Mouse (Mus musculus) thymus, adult 2 months (tissue): ENCODE data around the gene Phtf2. TPM values are rescaled to one million over a fixed set of nuclear protein-coding genes. Genes with fewer than 3 reads are reported as not detected.

Experiments used
- DNase-seq: peaks from one replicate; pipeline ENCODE4 v3.0.0; 2021
- H3K27ac ChIP-seq: fragments of 200-500 bp; 2 replicates; pipeline ENCODE4 v1.5.1; 2012; ENCODE audit warnings: low read length, control low read depth; ENCODE audit not compliant: control insufficient read depth, insufficient read depth
- H3K27me3 ChIP-seq: fragments of 200-500 bp; 2 replicates; pipeline ENCODE4 v1.6.1; 2012; ENCODE audit warnings: mild to moderate bottlenecking, low read length, moderate library complexity, mixed read lengths; ENCODE audit not compliant: control insufficient read depth, insufficient read depth
- H3K36me3 ChIP-seq: fragments of 200-500 bp; 2 replicates; pipeline ENCODE4 v1.6.1; 2012; ENCODE audit warnings: mild to moderate bottlenecking, low read length, moderate library complexity; ENCODE audit not compliant: control insufficient read depth, insufficient read depth
- H3K4me1 ChIP-seq: fragments of 200-500 bp; replicated peaks from 2 replicates; pipeline ENCODE4 v1.6.1; 2012; ENCODE audit warnings: low read length; ENCODE audit not compliant: control insufficient read depth, insufficient read depth
- H3K4me3 ChIP-seq: fragments of 200-500 bp; 2 replicates; pipeline ENCODE4 v1.5.1; 2012; ENCODE audit warnings: mild to moderate bottlenecking, low read length, control low read depth, moderate library complexity; ENCODE audit not compliant: control insufficient read depth, insufficient read depth
- CTCF ChIP-seq: fragments of 200-500 bp; IDR thresholded peaks from 2 replicates; pipeline ENCODE4 v1.5.1; 2012; ENCODE audit warnings: mild to moderate bottlenecking, control low read depth, low read length, moderate library complexity, borderline replicate concordance; ENCODE audit not compliant: control insufficient read depth, poor library complexity, insufficient read depth; ENCODE audit errors: extremely low read depth
- POLR2A ChIP-seq: fragments of 200-500 bp; IDR thresholded peaks from 2 replicates; pipeline ENCODE4 v1.6.1; 2012; ENCODE audit warnings: mild to moderate bottlenecking, low read length, control low read depth, moderate library complexity; ENCODE audit not compliant: control insufficient read depth, poor library complexity, insufficient read depth; ENCODE audit errors: extremely low read depth
- WGBS: fragments of 180-500 bp; shearing (Covaris S2); methylation state at CpG from one replicate; pipeline ENCODE4 v1.1.7; 2018; 5-methylcytosine and 5-hydroxymethylcytosine counted together
- polyA plus RNA-seq: library from polyadenylated mRNA; depleted of rRNA; stranded (reverse); fragments of >200 nt; gene quantifications from 2 replicates; pipeline ENCODE4 v1.2.3, GENCODE M21; 2012

Gene Phtf2
- polyA plus RNA-seq, 1 experiment = 4.5 TPM

DNA sequence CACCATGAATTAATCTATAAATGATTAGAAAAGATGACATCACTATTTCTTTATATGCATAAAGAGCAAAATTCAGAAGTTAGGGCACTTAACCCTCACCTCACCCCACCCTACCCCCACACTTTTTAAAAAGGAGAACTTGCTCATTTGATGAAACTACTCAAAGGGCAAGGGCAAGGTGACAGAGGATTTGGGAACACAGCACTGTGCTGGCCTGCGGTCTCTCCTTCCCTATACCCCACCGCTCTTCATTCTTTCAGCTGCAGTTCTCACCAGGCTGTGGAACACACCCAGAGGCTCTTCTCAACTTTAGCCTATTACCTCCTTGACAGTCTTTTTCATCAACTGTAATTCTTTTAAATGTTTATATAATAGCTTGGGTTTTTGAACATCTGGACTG lies 34.9 kb downstream of the Phtf2 start:
- H3K4me3 ChIP-seq = no peak overlapping the region
- H3K27ac ChIP-seq = no peak overlapping the region
- TF ChIP-seq POLR2A (no peak), CTCF (no peak)
- H3K27me3 ChIP-seq = no peaks in the 10 kb centered on the region
- WGBS = 69% methylated on average over 2 of the region's 2 CpGs
- no peak for DNase-seq
- no peaks in the 10 kb centered on the region for H3K4me1 ChIP-seq
- no peaks in the 10 kb centered on the region for H3K36me3 ChIP-seq

DNA sequence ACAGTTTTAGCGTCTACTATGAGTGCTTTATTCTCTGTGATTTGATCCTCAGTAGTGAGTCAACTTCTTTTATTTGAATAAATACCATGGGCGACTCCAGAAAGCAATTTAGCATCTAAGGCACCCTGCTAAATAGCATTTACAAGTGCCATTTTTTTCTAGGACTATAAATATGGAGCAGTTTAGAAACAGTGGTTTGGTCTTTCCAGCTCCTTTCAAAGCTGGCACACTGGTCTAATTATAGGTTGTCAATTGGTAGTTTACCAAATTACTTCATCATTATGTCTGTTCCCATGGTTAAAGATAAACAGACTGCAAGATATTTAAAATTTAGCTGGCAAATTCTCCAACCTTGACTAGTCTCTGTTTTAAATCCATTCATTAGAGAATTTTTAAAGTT lies 38.1 kb downstream of the Phtf2 start:
- Histone ChIP-seq H3K4me1 (no peaks in the 10 kb centered on the region), H3K27me3 (no peaks in the 10 kb centered on the region), H3K4me3 (no peak overlapping the region), H3K27ac (no peak overlapping the region), H3K36me3 (no peaks in the 10 kb centered on the region)
- WGBS = 94% methylated on average over 2 of the region's 2 CpGs
- DNase-seq = no peak
- no peak for TF ChIP-seq CTCF
- no peak for TF ChIP-seq POLR2A

DNA sequence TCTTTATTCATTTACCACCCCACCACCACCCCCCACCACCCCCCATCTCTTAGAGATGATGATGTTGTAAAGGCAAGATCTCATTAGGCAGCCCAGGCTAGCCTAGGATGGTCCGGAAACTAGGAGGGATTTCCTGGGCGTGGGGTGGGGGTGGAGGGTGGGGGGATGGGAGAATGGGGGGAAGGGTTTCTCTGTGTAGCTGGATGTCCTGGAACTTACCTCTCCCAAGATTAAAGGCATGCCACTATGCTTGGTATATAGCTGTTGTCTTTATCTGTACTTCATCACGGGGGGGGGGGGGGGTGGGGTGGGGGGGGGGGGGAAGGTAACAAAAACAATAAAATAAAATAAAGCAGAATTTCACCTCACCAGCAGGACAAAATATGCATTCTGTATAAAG lies 38.5 kb downstream of the Phtf2 start:
- H3K4me3 ChIP-seq = no peak overlapping the region
- no peaks in the 10 kb centered on the region for H3K36me3 ChIP-seq
- H3K27me3 ChIP-seq = no peaks in the 10 kb centered on the region
- H3K27ac ChIP-seq = no peak overlapping the region
- H3K4me1 ChIP-seq = no peaks in the 10 kb centered on the region
- WGBS = 71% methylated on average over 3 of the region's 3 CpGs
- no peak for TF ChIP-seq POLR2A
- TF ChIP-seq CTCF = no peak
- no peak for DNase-seq

DNA sequence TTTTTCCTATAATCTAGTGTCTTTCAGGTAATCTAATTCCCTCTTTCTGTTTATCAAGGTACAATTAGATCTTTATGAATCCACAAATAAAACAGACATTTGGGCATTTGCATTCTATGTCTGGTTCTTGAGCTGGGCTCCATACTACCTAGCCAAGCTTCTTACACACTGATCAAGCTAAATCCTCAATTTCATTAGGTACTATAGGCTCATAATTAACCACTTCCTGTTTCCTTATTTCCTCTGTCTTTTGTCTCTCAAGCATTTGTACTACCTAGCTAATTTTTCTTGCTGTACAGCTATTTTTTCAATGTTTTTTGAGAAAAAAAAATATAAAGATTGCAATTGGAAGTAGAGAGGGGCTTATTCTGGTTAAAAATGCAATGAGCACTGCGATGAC lies 44.8 kb downstream of the Phtf2 start:
- no peaks in the 10 kb centered on the region for H3K4me1 ChIP-seq
- DNase-seq = no peak

DNA sequence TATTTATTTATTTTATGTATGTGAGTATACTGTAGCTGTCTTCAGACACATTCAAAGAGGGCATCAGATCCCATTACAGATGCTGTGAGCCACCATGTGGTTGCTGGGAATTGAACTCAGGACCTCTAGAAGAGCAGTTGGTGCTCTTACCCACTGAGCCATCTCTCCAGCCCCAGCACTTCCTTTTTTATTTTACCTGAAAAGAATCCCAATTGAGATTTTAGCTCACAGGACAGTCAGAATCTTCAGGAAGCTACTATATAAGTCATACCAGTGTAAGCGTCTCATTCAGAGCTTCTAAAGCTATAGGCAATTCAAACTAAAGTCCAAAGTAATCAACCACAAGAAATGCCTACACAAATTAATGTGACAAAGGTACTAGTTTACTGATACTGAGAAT lies 47.5 kb downstream of the Phtf2 start:
- Histone ChIP-seq H3K4me3 (no peak overlapping the region), H3K4me1 (no peaks in the 10 kb centered on the region), H3K27ac (no peak overlapping the region), H3K27me3 (no peaks in the 10 kb centered on the region), H3K36me3 (no peaks in the 10 kb centered on the region)
- no peak for DNase-seq
- no peak for TF ChIP-seq CTCF
- TF ChIP-seq POLR2A = no peak
- 100% methylated on average over 1 of the region's 1 CpGs for WGBS

More for the DNA sequence above, 44.8 kb downstream of the Phtf2 start:
- Histone ChIP-seq H3K27ac (no peak overlapping the region), H3K27me3 (no peaks in the 10 kb centered on the region), H3K4me3 (no peak overlapping the region), H3K36me3 (no peaks in the 10 kb centered on the region)
- TF ChIP-seq POLR2A (no peak), CTCF (no peak)
- 96% methylated on average over 1 of the region's 1 CpGs for WGBS

DNA sequence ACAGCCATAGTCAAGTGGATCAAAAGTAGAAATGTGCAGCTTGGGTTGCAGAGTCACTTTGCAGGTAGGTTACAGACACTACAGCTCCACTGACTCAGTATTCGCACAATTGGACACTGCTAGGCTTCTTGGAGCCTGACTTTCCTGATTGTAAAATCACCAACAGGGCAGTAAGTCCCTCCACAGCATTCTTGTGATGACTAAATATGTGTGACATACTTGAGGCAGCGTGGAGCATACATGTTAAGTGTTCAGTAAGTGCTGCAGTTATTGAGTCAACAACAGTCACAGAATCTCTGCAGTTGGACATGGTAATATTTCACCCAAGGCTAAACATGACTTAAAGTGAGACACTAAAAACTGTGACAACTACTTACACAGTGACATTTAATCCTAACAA lies 50.5 kb downstream of the Phtf2 start:
- WGBS = 94% methylated on average over 2 of the region's 2 CpGs
- H3K36me3 ChIP-seq = no peaks in the 10 kb centered on the region
- H3K27ac ChIP-seq = no peak overlapping the region
- no peak for DNase-seq
- H3K27me3 ChIP-seq = no peaks in the 10 kb centered on the region
- TF ChIP-seq CTCF = no peak
- no peak for TF ChIP-seq POLR2A
- no peak overlapping the region for H3K4me3 ChIP-seq
- H3K4me1 ChIP-seq = no peaks in the 10 kb centered on the region

DNA sequence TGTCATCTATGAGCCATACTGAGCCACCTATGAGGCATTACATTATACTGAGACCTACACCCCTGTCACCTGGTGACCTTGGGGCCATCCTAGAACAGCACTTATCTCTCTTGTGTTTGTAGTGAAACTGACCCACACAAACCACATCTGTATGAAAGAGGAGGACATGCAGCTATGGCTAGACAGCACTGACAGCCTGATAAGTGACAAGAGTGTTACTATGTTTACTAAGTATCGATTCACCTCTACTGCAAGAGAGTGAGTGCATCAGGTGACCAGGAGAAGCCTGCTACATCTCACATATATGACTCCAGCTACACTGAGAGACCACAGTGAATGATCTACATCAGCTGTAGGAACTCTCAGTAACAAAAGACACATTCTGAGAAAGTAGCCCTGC lies 51.2 kb downstream of the Phtf2 start:
- Histone ChIP-seq H3K4me3 (no peak overlapping the region), H3K4me1 (no peaks in the 10 kb centered on the region), H3K27me3 (no peaks in the 10 kb centered on the region), H3K36me3 (no peaks in the 10 kb centered on the region), H3K27ac (no peak overlapping the region)
- no peak for DNase-seq
- WGBS = 98% methylated on average over 1 of the region's 1 CpGs
- TF ChIP-seq POLR2A (no peak), CTCF (no peak)
